Mouse (Mus musculus) neural tube, embryonic 14.5 days (tissue): ENCODE results near the gene Tnnt1. TPM values are rescaled to one million over a fixed set of nuclear protein-coding genes. Genes with fewer than 3 reads are reported as not detected.

Experiments used
- ATAC-seq: fragments of 200-750 bp; cut with Nextera tagmentation; 2 replicates; pipeline ENCODE4 v1.8.0; 2017; ENCODE audit warnings: low read depth, mild to moderate bottlenecking, moderate TSS enrichment, moderate library complexity
- H3K27ac ChIP-seq: fragments of 300-500 bp; sonication (generic); 2 replicates; pipeline ENCODE4 v1.5.1; 2014; ENCODE audit warnings: low read depth, mild to moderate bottlenecking, control low read depth, low read length, moderate library complexity, mixed read lengths
- H3K27me3 ChIP-seq: fragments of 300-500 bp; sonication (generic); 2 replicates; pipeline ENCODE4 v1.6.1; 2014; ENCODE audit warnings: low read length; ENCODE audit not compliant: control insufficient read depth, insufficient read depth
- H3K36me3 ChIP-seq: fragments of 300-500 bp; sonication (generic); 2 replicates; pipeline ENCODE4 v1.6.1; 2014; ENCODE audit warnings: low read length, mixed read lengths; ENCODE audit not compliant: control insufficient read depth, insufficient read depth
- H3K4me1 ChIP-seq: fragments of 300-500 bp; sonication (generic); 2 replicates; pipeline ENCODE4 v1.6.1; 2014; ENCODE audit warnings: low read length; ENCODE audit not compliant: control insufficient read depth, insufficient read depth
- H3K4me2 ChIP-seq: fragments of 300-500 bp; sonication (generic); 2 replicates; pipeline ENCODE4 v1.6.1; 2014; ENCODE audit warnings: mild to moderate bottlenecking, low read depth, low read length, control low read depth
- H3K4me3 ChIP-seq: fragments of 300-500 bp; sonication (generic); 2 replicates; pipeline ENCODE4 v1.5.1; 2014; ENCODE audit warnings: low read depth, low read length, control low read depth, mixed read lengths
- H3K9ac ChIP-seq: fragments of 300-500 bp; sonication (generic); replicated peaks from 2 replicates; pipeline ENCODE4 v1.6.1; 2014; ENCODE audit warnings: low read depth, mild to moderate bottlenecking, control low read depth, low read length, mixed read lengths
- H3K9me3 ChIP-seq: fragments of 300-500 bp; sonication (generic); 2 replicates; pipeline ENCODE4 v1.6.1; 2016; ENCODE audit warnings: low read length; ENCODE audit not compliant: control insufficient read depth
- WGBS: fragments of 180-500 bp; shearing (Covaris S2); extraction: QIAGEN DNeasy Blood & Tissue Kit; methylation state at CpG from one replicate; pipeline ENCODE4 v1.1.7; 2014; 5-methylcytosine and 5-hydroxymethylcytosine counted together
- polyA plus RNA-seq: library from polyadenylated mRNA; unstranded; fragments of >200 nt; fragmentation: Nextera tagmentation; extraction: Ambion mirVana; gene quantifications from 2 replicates; pipeline ENCODE4 v1.2.1, GENCODE M21; 2014

The Tnnt1 gene
- polyA plus RNA-seq = 2.8 and 4.9 TPM in 2 replicates

GRCm38 (mm10) chr7:4516332-4517050 lies at the start of gene Tnnt1:
Tnnt1 (minus strand) TSS chr7:4516382.
- H3K4me3 ChIP-seq = no peak within 1 kb of the TSS
- H3K9me3 ChIP-seq = no peaks in the 10 kb centered on the region
- no peak within 1 kb of the TSS for H3K9ac ChIP-seq
- no peak for ATAC-seq
- no peak within 1 kb of the TSS for H3K4me2 ChIP-seq
- H3K27me3 ChIP-seq = no peaks in the 10 kb centered on the region
- WGBS = 15% methylated on average over 3 of the region's 4 CpGs
- no peaks in the 10 kb centered on the region for H3K36me3 ChIP-seq
- H3K27ac ChIP-seq = no peak within 1 kb of the TSS
- H3K4me1 ChIP-seq = no peaks in the 10 kb centered on the region

GRCm38 (mm10) chr7:4562660-4563059 lies 46.5 kb upstream of the Tnnt1 start:
- WGBS = 96% methylated on average over 3 of the region's 3 CpGs
- H3K36me3 ChIP-seq = no peaks in the 10 kb centered on the region
- H3K27ac ChIP-seq = no peak overlapping the region
- H3K4me1 ChIP-seq = no peaks in the 10 kb centered on the region
- H3K27me3 ChIP-seq = no peaks in the 10 kb centered on the region
- no peaks in the 10 kb centered on the region for H3K9me3 ChIP-seq
- no peak for ATAC-seq
- no peak overlapping the region for H3K4me3 ChIP-seq
- H3K9ac ChIP-seq = no peak overlapping the region
- no peak overlapping the region for H3K4me2 ChIP-seq

DNA sequence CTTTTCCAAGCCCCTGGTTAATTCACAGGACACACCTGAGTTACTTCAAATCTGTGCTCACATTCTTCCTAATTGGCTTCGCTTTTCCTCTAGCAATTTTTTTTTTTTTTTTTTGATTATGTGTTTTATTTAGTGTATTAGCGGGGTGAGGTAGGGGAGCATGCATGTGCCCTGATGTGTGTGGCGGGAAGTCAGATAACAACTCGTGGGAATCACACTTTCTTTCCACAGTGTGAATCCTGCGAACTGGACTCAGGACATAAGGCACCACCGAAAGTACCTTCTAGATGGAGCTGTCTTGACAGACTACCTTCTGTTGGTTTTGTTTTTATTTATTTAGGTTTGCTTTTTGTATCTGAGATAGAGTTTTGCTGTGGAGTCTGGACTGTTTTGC lies 41.0 kb upstream of the Tnnt1 start:
- Histone ChIP-seq H3K27me3 (no peaks in the 10 kb centered on the region), H3K27ac (no peak overlapping the region), H3K4me3 (no peak overlapping the region), H3K36me3 (no peaks in the 10 kb centered on the region), H3K9ac (no peak overlapping the region), H3K4me2 (peak overlapping the region; percentile 30), H3K4me1 (no peaks in the 10 kb centered on the region), H3K9me3 (no peaks in the 10 kb centered on the region)
- peak; percentile 61; the same call in 1 of the 2 replicates for ATAC-seq
- WGBS = 70% methylated on average over 6 of the region's 6 CpGs

- Histone ChIP-seq H3K9me3 (no peaks in the 10 kb centered on the region), H3K36me3 (no peaks in the 10 kb centered on the region), H3K27me3 (no peaks in the 10 kb centered on the region), H3K27ac (no peak overlapping the region), H3K9ac (no peak overlapping the region), H3K4me3 (no peak overlapping the region), H3K4me1 (no peaks in the 10 kb centered on the region), H3K4me2 (peak overlapping the region; percentile 30)
- WGBS = 24% methylated on average over 15 of the region's 15 CpGs
- peak; percentile 96 for ATAC-seq
Observed at GRCm38 (mm10) chr7:4556256-4557166, 40.3 kb upstream of the Tnnt1 start.

GRCm38 (mm10) chr7:4547221-4547641 lies 31.0 kb upstream of the Tnnt1 start, which contains the start of gene Syt5:
Syt5 (minus strand) TSS chr7:4547541.
- WGBS = 6% methylated on average over 33 of the region's 33 CpGs
- peak within 1 kb of the TSS; percentile 87 for H3K27ac ChIP-seq

DNA sequence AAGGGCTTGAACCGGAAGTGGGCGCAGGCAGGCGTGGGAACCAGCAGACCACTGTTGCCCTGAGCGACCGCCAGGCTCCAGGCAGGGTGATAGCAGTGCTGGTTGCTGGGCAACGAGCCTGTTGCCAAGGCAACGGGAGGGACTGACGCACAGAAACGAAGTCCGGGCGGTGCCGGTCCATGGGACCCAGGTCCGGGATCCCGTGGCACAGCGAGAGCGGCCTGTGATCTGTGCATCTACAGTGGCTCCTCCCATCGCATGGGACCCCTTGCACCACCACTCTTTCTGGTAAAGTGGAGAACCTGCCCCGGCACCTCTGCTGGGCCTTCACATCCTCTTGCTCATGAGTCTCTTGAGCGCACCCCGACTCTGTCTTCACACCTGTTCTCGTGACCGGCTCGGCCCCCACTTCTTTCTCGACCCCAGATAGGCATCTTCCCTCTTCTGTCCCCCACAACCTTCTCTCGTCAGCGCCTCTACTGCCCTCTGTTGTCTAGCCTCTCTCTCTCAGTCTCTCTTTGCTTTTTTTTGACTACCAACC lies 30.5 kb upstream of the Tnnt1 start:
- WGBS = under 1% methylated on average over 26 of the region's 26 CpGs
- no peaks in the 10 kb centered on the region for H3K27me3 ChIP-seq

More at GRCm38 (mm10) chr7:4547221-4547641, 31.0 kb upstream of the Tnnt1 start, which contains the start of gene Syt5:
- ATAC-seq = peak; percentile 90
- peaks cover 6% of the 10 kb centered on the region for H3K4me1 ChIP-seq
- peak within 1 kb of the TSS; percentile 43 for H3K4me3 ChIP-seq
- H3K9me3 ChIP-seq = no peaks in the 10 kb centered on the region
- peak within 1 kb of the TSS; percentile 52 for H3K9ac ChIP-seq
- peak within 1 kb of the TSS; percentile 73 for H3K4me2 ChIP-seq
- H3K36me3 ChIP-seq = 0 out of 2 replicates have a peak, but pooled peaks cover 4% of the 10 kb centered on the region
- no peaks in the 10 kb centered on the region for H3K27me3 ChIP-seq

DNA sequence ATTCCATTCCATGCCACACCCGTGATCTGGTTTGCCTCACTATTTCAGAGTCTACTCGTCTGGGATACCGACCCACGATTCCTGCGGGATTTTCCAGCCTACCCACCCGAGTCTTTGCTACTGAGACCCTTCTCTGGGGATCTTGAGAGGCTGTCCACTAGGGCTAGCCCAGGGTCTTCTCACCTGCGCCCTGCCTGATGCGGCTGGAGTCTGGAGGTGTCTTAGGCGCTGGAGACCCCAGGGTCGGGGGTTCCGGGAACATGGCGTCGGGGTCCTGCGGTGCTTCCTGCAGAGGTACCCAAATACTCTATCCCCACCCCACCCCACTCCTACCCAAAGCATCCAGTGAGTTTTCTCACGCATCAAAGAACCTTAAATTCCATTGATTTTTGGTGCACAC lies 29.9 kb upstream of the Tnnt1 start:
- ATAC-seq = peak; percentile 35; the same call in 1 of the 2 replicates
- peak overlapping the region; percentile 43 for H3K4me3 ChIP-seq
- 66% methylated on average over 15 of the region's 15 CpGs for WGBS
- peak overlapping the region; percentile 52; the same call in 1 of the 2 replicates for H3K9ac ChIP-seq
- peak overlapping the region; percentile 73 for H3K4me2 ChIP-seq
- peak overlapping the region; percentile 87 for H3K27ac ChIP-seq
- H3K4me1 ChIP-seq = peaks cover 6% of the 10 kb centered on the region
- H3K36me3 ChIP-seq = peaks cover 6% of the 10 kb centered on the region; the same call in 1 of the 2 replicates
- H3K9me3 ChIP-seq = no peaks in the 10 kb centered on the region
- no peaks in the 10 kb centered on the region for H3K27me3 ChIP-seq

More for the DNA sequence above, 30.5 kb upstream of the Tnnt1 start:
- Histone ChIP-seq H3K4me1 (peaks cover 6% of the 10 kb centered on the region), H3K4me2 (peak overlapping the region; percentile 73), H3K27ac (peak overlapping the region; percentile 87), H3K36me3 (0 out of 2 replicates have a peak, but pooled peaks cover 4% of the 10 kb centered on the region), H3K9me3 (no peaks in the 10 kb centered on the region), H3K9ac (peak overlapping the region; percentile 52), H3K4me3 (peak overlapping the region; percentile 43)
- ATAC-seq = peak; percentile 90

DNA sequence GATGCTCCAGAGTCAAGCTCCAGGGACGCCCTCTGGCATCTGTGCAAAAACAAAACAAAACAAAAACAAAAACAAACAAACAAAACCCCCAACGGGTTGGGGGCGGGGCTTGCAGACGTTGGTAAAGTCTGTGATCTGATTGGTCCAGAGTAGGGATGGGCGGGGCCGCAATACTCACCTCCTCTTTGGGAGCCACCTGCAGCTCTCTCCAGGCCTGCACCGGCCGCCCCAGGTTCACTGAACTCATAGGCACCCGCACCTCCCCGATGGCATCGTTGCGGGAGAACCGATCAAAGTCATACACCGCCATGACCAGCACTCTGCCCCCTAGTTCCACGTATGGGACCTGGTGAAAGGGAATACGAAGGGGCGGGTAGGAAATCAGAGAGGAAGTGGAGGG lies 25.8 kb upstream of the Tnnt1 start:
- peaks cover 6% of the 10 kb centered on the region for H3K4me1 ChIP-seq
- H3K9me3 ChIP-seq = no peaks in the 10 kb centered on the region
- H3K9ac ChIP-seq = no peak overlapping the region
- 40% methylated on average over 17 of the region's 17 CpGs for WGBS
- H3K27ac ChIP-seq = no peak overlapping the region
- no peaks in the 10 kb centered on the region for H3K27me3 ChIP-seq
- ATAC-seq = no peak
- H3K4me3 ChIP-seq = no peak overlapping the region
- H3K4me2 ChIP-seq = no peak overlapping the region
- peaks cover 18% of the 10 kb centered on the region; the same call in 1 of the 2 replicates for H3K36me3 ChIP-seq
